In genomic region chrX:141158160-141158559, GRCm38 (mm10) we compare ENCODE assay signal across 9 mouse cellular contexts.
DNase-seq lines count a peak whose midpoint lies in the region; ATAC-seq and TF ChIP-seq lines count a peak whose summit lies in the region.
"Had no signal": no experiment of that assay in that cellular context is flagged by ENCODE, and none has a peak within 500 bp of the region (broad histone marks: within the 10 kb centered on the region; RNA-seq: fewer than 3 reads in every experiment).

No protein-coding gene starts in this region.

- no peaks in the 10 kb centered on the region for H3K36me3 ChIP-seq in kidney, postnatal 0 days (ENCODE audit: insufficient read depth, low read length)
- H3K36me3 ChIP-seq in kidney, embryonic 16.5 days (ENCODE audit: insufficient read depth, low read length), result no peaks in the 10 kb centered on the region
- H3K36me3 ChIP-seq in C2C12 (ENCODE audit: control insufficient read depth, insufficient read depth), result no peaks in the 10 kb centered on the region
- no peaks in the 10 kb centered on the region for H3K36me3 ChIP-seq in E14TG2a.4 (ENCODE audit: insufficient read depth, low read length)
- no peaks in the 10 kb centered on the region for H3K36me3 ChIP-seq in embryonic facial prominence, embryonic 14.5 days (ENCODE audit: control insufficient read depth, insufficient read depth, low read length)
- H3K36me3 ChIP-seq: hindbrain, embryonic 12.5 days had no signal

- no peak overlapping the region for H3K4me3 ChIP-seq in kidney, postnatal 0 days (replicated peaks; ENCODE audit: low read depth, low read length)
- no peak overlapping the region for H3K4me3 ChIP-seq in kidney, embryonic 16.5 days (ENCODE audit: low read length)
- H3K4me3 ChIP-seq in C2C12 (ENCODE audit: insufficient read depth, poor library complexity, severe bottlenecking), result no peak overlapping the region
- H3K4me3 ChIP-seq in E14TG2a.4 (replicated peaks; ENCODE audit: low read length), result no peak overlapping the region
- H3K4me3 ChIP-seq in embryonic facial prominence, embryonic 14.5 days (ENCODE audit: low read depth, low read length), result no peak overlapping the region
- H3K4me3 ChIP-seq: hindbrain, embryonic 12.5 days; megakaryocyte, embryonic 14.5 days had no signal

- no peaks in the 10 kb centered on the region for H3K79me3 ChIP-seq in C2C12 (ENCODE audit: low read depth)

- ATAC-seq in kidney, postnatal 0 days (replicated peaks; ENCODE audit: low FRiP score, low read depth), result no peak
- no peak for ATAC-seq in kidney, embryonic 16.5 days (ENCODE audit: low FRiP score, low TSS enrichment)
- ATAC-seq in embryonic facial prominence, embryonic 14.5 days (ENCODE audit: low read depth), result no peak

- 44% methylated on average over 4 of the region's 4 CpGs for WGBS in kidney, postnatal 0 days
- 39% methylated on average over 4 of the region's 4 CpGs for WGBS in kidney, embryonic 16.5 days
- 34% methylated on average over 4 of the region's 4 CpGs for WGBS in embryonic facial prominence, embryonic 14.5 days

- H3K79me2 ChIP-seq in C2C12 (ENCODE audit: control insufficient read depth, insufficient read depth), result no peaks in the 10 kb centered on the region

- DNase-seq in kidney, postnatal 0 days (ENCODE audit: low spot score), result peak; percentile 7
- DNase-seq in embryonic facial prominence, embryonic 14.5 days (ENCODE audit: low spot score), result peak; percentile 12
- DNase-seq in urinary bladder, adult 2 months (ENCODE audit: low spot score), result no peak
- no peak for DNase-seq in right cerebral cortex, postnatal 25 days

- H3K27ac ChIP-seq in kidney, postnatal 0 days, result no peak overlapping the region
- H3K27ac ChIP-seq in kidney, embryonic 16.5 days (ENCODE audit: low read length), result no peak overlapping the region
- no peak overlapping the region for H3K27ac ChIP-seq in embryonic facial prominence, embryonic 14.5 days (replicated peaks; ENCODE audit: low read depth, low read length)
- H3K27ac ChIP-seq: hindbrain, embryonic 12.5 days had no signal

- H3K27me3 ChIP-seq in kidney, postnatal 0 days (ENCODE audit: insufficient read depth, low read length), result no peaks in the 10 kb centered on the region
- H3K27me3 ChIP-seq in kidney, embryonic 16.5 days (ENCODE audit: insufficient read depth, low read length), result no peaks in the 10 kb centered on the region; the same call in 1 of the 2 replicates
- H3K27me3 ChIP-seq in C2C12 (ENCODE audit: control insufficient read depth, insufficient read depth, insufficient read length) (no peaks in the 10 kb centered on the region), E14TG2a.4 (ENCODE audit: insufficient read depth, low read length) (no peaks in the 10 kb centered on the region)
- peaks cover 7% of the 10 kb centered on the region; the same call in 1 of the 2 replicates for H3K27me3 ChIP-seq in embryonic facial prominence, embryonic 14.5 days (replicated peaks; ENCODE audit: control insufficient read depth, insufficient read depth, low read length)

- no peak overlapping the region for H3K9ac ChIP-seq in kidney, postnatal 0 days (ENCODE audit: low read depth, low read length)
- H3K9ac ChIP-seq in kidney, embryonic 16.5 days (replicated peaks; ENCODE audit: low read length), result no peak overlapping the region
- H3K9ac ChIP-seq in embryonic facial prominence, embryonic 14.5 days (ENCODE audit: low read depth, low read length), result no peak overlapping the region
- H3K9ac ChIP-seq: hindbrain, embryonic 12.5 days had no signal

- H3K4me2 ChIP-seq in kidney, postnatal 0 days (ENCODE audit: low read length), result no peak overlapping the region
- H3K4me2 ChIP-seq in kidney, embryonic 16.5 days (replicated peaks; ENCODE audit: low read depth, low read length), result no peak overlapping the region
- H3K4me2 ChIP-seq in embryonic facial prominence, embryonic 14.5 days (ENCODE audit: low read depth, low read length), result no peak overlapping the region
- H3K4me2 ChIP-seq: hindbrain, embryonic 12.5 days had no signal

- H3K9me3 ChIP-seq in kidney, postnatal 0 days (replicated peaks; ENCODE audit: low read length), result no peaks in the 10 kb centered on the region
- no peaks in the 10 kb centered on the region for H3K9me3 ChIP-seq in kidney, embryonic 16.5 days (ENCODE audit: low read length)
- H3K9me3 ChIP-seq in E14TG2a.4 (ENCODE audit: low read length), result no peaks in the 10 kb centered on the region
- no peaks in the 10 kb centered on the region for H3K9me3 ChIP-seq in embryonic facial prominence, embryonic 14.5 days (ENCODE audit: control insufficient read depth, low read length)
- H3K9me3 ChIP-seq: hindbrain, embryonic 12.5 days; megakaryocyte, embryonic 14.5 days had no signal

- H3K4me1 ChIP-seq in kidney, postnatal 0 days (replicated peaks; ENCODE audit: insufficient read depth, low read length), result no peaks in the 10 kb centered on the region
- H3K4me1 ChIP-seq in kidney, embryonic 16.5 days (ENCODE audit: insufficient read depth, low read length), result no peaks in the 10 kb centered on the region
- no peaks in the 10 kb centered on the region for H3K4me1 ChIP-seq in E14TG2a.4 (replicated peaks; ENCODE audit: low read depth, low read length)
- no peaks in the 10 kb centered on the region for H3K4me1 ChIP-seq in embryonic facial prominence, embryonic 14.5 days (ENCODE audit: control insufficient read depth, insufficient read depth, low read length)
- H3K4me1 ChIP-seq: hindbrain, embryonic 12.5 days had no signal

- no peak overlapping the region for H3ac ChIP-seq in C2C12 (ENCODE audit: control insufficient read depth, insufficient read length, low read depth)

- peak; percentile 63 for TF ChIP-seq CTCF in kidney, postnatal 0 days (IDR thresholded peaks at IDR 0.05; ENCODE audit: low read depth)
- peak; percentile 13 for TF ChIP-seq CTCF in C2C12 (IDR thresholded peaks at IDR 0.05; ENCODE audit: control insufficient read depth, insufficient read depth, insufficient read length)
- TF ChIP-seq CTCF in E14TG2a.4 (conservative IDR thresholded peaks at IDR 0.05; ENCODE audit: low read length), result peak; percentile 53

TF ChIP-seq in C2C12, 6 proteins besides CTCF, POLR2A, EP300 and RAD21:
- TF ChIP-seq MYOG (IDR thresholded peaks at IDR 0.05; ENCODE audit: control insufficient read depth, extremely low read depth, insufficient read length) (no peak), MAX (IDR thresholded peaks at IDR 0.05) (no peak), FOSL1 (IDR thresholded peaks at IDR 0.05; ENCODE audit: insufficient read depth, low read length, poor library complexity, severe bottlenecking) (no peak), USF1 (IDR thresholded peaks at IDR 0.05; ENCODE audit: low read depth) (no peak), CEBPB (IDR thresholded peaks at IDR 0.05; ENCODE audit: low read depth) (no peak), MYOD1 (IDR thresholded peaks at IDR 0.05; ENCODE audit: control insufficient read depth, insufficient read length, low read depth) (no peak)

Comparison
In these comparisons a context has a peak if more than half of its experiments do, and no peak if none do; other contexts are left out.
1. DNase-seq: peak in kidney, postnatal 0 days (single experiment) and embryonic facial prominence, embryonic 14.5 days (single experiment); none in urinary bladder, adult 2 months (single experiment) and right cerebral cortex, postnatal 25 days (single experiment).
2. CTCF ChIP-seq: peak in every context shown above with its lines; median percentile 63 in kidney, postnatal 0 days; 53 in E14TG2a.4; 13 in C2C12.